Mouse (Mus musculus) olfactory bulb, adult 2 months (tissue): ENCODE results near the gene Gm10354.
"Not testable (repeated sequence)": the region's sequence is repeated elsewhere in the genome, so short reads cannot be mapped to it uniquely, and the experiment has no call there.

Experiments used
- CTCF ChIP-seq: fragments of 200-500 bp; IDR thresholded peaks from 2 replicates; pipeline ENCODE4 v1.5.1; 2012; ENCODE audit warnings: low read depth, mild to moderate bottlenecking, low read length, moderate library complexity; ENCODE audit not compliant: insufficient read depth
- POLR2A ChIP-seq: fragments of 200-500 bp; IDR thresholded peaks from 2 replicates; pipeline ENCODE4 v1.6.1; 2012; ENCODE audit warnings: mild to moderate bottlenecking, low read depth, low read length, moderate library complexity; ENCODE audit not compliant: insufficient read depth

DNA sequence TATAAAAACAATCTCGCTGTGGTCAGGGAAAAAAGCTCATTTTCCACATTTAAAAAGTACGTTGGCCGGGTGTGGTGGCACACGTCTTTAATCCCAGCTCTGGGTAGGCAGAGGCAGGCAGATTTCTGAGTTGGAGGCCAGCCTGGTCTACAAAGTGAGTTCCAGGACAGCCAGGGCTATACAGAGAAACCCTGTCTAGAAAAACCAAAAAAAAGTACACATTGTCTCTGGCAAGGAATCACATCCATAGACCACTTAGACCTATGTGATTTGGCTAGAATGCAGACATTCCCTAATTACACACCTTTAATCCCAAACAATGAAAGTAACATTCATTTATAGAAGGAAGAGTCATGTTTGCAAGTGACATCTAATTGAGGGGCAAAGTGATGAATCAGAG lies 17.2 kb downstream of the Gm10354 start:
- TF ChIP-seq POLR2A, CTCF: not testable (repeated sequence)
